Mouse (Mus musculus) adrenal gland, adult 18-20 months (tissue): ENCODE results near the gene Jun. TPM values are rescaled to one million over a fixed set of nuclear protein-coding genes. Genes with fewer than 3 reads are reported as not detected.

Source experiments
- DNase-seq, 2 experiments: peaks; one replicate each; pipeline ENCODE4 v3.0.0; 2021 to 2022; ENCODE audit warnings: low spot score in 2 of 2
- total RNA-seq, 2 experiments: library from RNA; stranded (reverse); gene quantifications; 1 replicate in 1 of 2; 2 replicates in 1 of 2; pipeline ENCODE4 v1.2.3; 2021

Jun gene
- total RNA-seq, 2 experiments from 2014 or later: 160 to 307 TPM

DNA sequence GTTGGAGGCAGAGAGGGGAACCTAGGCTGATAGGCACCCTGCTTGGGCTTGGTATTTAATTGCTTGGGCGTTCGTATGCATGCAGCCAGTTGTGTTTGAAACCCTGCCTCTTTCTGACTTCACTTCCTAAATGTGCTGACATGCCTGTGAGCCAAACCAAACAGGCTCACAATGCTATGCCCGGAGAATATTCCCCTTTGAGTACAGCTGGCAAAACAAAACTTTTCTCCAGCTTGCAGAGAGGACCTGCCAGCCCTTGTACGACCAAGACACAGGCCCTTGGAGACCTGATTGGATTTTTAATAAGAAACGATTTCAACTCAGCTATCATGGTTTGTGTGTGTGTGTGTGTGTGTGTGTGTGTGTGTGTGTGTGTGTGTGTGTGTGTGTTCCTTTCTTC is 14.0 kb downstream of the Jun start:
- DNase-seq: no peak

DNA sequence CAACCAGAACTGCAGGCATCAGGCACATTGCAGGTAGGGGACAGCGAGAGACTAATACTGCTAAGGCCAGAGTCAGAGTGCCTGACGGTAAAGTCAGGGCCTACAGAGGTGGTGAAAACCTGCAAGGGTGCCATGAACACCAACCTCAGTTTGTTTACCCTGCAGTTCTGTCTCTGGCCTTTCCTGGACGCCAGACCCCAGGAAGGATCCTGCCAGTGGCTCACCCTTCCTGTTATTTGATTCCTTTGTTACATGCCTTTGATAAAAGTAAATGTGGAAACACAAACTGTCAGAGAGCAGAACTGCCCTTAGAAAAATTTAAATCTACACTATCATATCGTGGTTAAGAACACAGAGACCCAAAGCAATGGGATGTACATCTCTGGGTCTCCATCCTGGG is 20.9 kb downstream of the Jun start:
- no peak for DNase-seq

DNA sequence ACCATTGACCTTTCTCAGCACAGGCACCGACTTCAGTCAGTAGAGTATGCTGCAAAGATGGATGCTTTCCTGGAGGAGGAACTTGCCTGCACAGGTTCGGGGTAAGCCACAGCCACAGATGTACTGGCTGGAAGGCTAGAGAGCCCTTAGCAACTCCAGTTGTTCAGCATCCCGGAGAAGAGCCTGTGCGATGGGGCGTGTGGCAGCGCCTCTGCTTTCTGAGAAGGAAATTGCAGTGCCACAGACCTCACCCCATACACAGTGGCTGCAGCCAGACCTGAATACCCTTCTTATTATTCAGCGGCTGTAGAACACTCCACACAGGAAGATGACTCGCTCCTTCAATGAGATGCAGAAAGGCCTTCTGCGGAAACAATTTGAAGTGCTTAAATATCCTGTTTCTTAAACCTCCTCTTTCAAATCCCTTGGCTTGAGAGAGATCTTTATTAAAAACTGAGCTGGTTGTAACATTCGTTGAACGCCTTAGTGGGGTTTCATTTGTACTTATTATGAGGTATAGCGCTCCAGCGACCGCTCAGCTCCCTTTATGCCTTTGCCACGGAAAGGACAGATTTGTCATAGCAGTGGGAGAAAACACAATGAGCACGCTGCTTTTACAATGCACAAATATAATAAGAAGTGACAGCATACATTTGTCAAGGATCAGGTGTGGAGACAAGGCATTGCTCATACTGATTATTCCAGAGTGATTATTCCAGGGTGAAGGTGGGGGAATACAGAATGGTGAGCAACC is 26.0 kb downstream of the Jun start:
- DNase-seq: no peak

DNA sequence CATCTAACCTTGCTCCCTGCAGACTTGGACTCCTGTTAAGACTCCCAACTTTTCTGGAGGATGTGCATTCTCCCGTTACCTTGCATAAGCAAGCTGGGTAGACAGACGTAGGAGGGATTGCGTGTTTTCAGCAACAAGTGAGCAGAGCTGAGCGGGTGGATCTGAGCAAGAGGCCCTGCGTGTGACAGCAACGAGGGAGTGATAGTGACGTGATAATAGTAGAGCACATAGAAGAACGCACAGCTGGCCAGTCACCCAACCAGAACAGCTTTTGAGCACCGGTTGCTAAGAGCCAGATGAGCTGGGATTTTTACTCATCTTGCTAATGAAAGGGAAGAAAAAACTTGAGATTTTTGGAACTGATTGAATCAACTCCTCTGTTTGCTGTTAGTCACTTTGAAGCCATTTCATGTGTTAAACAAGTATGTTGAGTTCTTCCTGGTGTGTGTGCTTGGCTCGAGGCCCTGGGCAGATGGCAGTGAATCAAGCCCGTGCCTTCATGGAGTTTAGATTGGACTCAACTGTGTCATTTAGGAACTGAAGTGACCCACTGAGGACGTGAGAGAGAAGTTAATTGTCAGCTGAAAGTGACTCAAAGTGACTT is 28.6 kb downstream of the Jun start:
- no peak for DNase-seq

DNA sequence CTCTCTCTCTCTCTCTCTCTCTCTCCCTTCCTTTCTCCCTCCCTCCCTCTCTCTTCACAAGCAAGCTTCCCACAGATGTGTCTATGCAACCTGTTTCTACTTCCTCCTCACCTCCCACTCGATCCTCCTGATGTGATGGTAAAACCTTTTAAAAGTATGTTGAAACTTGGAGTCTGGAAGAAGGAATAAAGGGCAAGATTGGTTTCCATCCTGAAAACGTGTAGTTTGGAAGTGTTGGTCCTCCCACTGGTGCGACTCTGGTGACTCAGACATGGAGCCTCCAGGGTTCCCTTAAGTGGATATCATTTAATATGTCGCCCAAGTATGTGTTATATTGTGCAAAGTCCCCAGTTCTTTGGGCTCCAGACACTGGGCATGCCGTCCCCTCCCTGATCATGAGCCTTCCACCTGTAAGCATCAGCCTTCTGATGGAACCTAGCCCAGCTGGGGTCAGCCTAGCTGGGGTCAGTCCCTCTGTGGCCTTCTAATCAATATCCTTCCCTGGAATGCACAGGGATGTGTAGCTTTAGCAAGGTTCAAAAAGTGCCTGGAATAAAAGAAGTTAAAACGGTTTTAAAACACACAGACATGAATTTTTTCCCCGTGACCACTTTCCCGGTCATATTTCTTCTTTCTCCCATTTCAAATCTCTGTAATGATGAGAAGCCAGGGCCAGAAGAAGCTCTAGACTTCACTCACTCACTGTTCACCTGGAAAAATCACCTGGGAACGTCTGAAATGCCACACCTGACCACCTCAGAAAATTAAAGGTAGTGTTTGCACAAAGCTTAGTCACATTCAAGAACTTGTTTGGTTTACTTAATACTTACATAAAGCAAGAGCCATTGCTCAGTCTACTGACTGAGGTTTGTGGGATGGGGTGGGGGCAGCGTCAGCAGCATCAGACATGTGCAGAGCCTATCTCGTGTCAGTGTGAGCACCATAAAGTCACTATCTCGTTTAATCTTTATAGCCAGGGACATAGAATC is 30.1 kb downstream of the Jun start:
- no peak for DNase-seq

DNA sequence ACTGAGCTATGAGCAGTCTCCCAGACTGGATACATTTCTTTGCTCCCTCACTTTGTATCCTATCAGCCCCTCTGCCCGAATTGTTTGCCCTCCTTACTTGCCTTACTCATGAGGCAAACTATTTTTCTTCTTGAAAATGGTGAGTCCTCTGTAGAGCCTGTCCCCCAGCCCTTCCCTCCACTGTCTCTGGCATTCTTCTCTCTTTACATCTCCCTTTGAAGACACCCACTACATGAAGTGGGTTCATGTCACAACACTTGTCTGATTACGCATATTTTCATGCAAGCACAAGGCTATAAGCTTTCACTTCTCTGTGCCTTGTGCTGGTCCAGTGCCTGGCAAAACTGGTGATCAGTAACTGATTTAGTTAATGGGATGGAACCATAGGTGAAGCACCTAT is 31.8 kb downstream of the Jun start:
- no peak for DNase-seq

DNA sequence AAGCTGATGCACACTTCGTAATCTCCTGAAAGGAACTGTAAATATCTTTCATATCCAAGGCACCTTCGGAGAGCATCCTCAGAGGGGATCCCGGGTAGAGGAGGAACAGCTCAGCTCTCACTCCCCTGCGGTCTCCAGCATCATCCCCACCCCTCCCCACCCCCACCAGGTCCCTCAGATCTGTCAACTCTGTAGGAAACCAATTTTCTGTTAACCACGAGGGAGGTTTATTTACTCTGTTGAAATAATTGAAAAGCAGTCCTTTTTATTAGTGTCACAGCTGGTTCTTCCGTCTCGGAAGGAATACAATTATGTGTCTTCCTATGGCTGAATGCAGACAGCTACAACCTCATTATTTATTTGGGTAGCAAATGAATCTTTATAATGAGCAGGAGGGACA is 33.8 kb downstream of the Jun start:
- no peak for DNase-seq

DNA sequence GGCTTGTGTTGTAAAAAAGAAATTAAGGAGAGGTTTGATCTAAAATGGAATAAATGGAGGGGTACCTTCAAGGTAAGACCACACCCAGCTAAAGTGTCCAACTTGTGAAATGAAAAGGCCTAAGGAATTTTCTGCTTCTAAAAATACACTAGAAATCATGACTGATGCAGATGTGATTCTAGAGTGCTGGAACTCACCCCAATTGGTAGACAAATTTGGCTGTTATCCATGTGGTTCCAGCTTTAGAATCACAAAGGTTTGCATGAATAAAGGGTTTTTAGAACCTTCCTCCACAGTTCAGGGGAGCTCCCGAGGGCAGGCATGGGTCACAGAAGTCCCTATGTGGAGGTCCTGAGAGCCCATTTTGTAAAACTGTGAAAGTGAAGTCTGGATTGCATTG is 39.3 kb downstream of the Jun start:
- DNase-seq: no peak

DNA sequence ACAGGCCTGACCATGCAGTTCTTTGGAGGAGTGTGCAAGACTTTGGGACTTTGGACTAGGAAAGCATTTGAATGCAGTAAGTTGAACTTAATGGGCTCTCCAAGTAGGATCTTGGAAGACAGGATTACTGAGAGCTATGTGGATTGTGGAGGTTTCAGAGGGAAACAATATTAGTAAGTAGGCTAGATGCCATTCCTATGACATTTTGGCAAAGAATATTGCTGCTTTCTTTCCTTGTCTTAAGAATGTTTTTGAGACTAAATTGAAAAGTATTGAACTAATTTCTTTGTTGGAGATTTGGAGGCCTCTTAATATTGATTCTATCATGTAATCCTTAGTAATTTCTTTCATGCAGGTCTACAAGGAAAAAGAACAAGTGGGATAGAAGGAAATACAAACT is 39.8 kb downstream of the Jun start:
- no peak for DNase-seq

DNA sequence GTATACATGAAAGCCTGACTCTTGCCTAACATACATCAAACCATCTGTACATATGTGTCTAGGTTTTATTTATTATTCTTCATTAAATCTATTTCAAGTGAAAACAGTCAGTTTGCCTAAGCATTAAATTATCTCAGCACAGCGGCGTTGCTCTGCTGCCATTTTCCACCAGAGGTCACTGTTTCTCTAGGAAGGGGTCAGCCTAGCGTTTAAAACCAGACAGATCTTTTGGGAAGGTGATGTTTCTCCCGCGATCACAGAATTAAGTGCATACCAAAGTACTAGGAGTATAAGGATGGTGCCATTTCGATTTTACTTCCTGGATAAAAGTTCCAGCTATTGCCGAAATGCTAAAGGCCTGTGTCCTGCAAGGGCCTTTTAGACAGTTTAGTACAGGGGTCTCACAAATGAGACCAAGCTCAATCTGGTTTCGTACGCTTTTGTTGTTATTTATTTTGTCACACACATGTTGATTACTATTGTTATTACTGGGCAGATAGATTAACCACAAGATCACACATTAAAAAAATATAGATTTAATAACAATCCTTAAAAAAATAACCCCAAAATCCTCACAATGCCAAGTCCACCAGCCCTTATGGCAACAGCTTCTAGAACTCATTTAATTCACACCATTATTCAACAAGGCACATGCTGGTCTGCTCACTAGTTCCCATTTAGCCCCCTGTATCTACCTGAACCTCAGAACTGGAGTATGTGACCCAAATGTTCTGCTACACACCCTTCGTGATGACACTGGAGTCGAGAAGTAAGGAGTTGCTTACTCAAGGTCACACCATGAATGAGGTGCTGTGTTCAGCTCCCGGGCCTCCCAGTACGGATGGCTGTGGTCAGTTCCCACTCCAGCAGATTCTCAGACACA is 43.6 kb downstream of the Jun start:
- DNase-seq: peak; percentile 79

DNA sequence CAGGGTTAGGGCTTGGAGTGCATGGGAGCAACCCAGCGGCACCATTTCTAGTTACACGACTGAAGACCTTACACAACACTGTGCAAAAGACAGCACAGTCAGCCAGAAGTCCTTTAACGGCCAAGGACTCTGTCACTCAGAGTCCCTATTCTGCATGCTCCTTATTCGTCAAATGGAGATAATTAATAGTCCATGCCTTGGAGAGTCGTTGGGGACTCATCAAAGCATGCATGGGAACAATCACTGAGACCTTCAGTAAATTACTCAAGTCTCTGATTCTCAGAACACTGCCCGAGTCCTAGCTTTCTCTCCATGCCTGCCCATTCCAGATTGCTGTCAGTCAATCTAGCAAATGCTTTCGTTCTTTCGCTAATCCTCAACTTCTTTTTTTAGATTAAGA is 44.3 kb downstream of the Jun start:
- no peak for DNase-seq

DNA sequence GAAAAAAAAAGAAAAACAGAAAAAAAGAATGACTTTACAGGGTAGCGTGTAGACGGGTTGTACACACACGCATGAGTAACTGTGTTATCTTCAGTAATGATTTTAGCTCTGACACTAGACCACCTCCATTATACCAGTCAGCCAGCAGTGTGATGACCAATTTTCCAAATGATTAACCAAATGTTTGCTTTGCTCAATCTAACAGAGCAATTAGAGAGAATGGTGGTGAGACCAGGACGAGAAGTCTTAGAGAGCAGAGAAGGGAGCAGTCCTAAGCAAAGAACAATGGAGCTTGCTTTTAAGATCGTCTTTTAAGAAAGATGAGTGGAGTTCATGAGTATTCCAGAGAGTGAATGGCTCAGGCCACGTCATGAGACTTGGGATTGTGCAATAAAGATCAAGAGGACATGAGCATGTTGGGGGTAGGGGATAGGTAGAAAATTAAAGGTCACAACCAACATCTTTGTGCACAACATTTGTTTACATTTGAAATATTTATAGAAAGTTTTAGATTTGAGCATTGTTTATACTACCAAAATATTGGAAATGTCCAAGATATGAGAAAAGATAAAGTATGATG is 46.7 kb downstream of the Jun start:
- no peak for DNase-seq

DNA sequence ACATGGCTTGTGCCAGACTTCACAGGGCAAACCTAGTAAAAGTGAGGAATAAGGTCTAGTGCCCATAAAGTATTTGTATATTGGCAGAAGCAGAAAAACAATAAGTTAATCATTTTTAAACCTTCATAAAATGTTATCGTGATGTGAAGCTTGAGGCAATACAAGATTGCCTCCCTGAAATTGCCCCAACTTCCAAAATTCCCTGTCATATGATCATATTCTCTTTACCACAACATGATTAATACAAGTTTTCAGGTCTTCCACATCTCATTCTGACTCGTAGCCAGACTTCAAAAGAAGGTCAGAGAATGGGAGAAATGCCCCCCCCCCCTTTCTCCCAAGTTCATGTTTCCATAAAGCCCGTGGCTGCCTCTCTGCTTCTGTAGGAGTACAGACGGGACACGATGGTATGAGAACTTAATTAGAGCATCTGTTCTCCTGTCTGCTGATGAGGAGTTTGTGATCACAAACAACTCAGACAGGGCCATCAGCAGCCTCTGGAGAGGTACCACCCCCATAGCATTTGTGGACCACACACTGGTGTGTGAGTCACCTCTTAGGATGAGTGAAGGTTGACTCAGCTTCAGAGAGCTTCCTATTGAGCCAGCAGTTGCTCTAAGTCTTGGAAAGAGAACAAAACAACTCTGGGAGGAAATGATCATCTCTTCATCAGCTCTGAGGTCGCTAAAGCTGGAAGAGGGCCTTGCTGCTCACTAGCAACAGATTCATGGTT is 50.8 kb downstream of the Jun start:
- no peak for DNase-seq

DNA sequence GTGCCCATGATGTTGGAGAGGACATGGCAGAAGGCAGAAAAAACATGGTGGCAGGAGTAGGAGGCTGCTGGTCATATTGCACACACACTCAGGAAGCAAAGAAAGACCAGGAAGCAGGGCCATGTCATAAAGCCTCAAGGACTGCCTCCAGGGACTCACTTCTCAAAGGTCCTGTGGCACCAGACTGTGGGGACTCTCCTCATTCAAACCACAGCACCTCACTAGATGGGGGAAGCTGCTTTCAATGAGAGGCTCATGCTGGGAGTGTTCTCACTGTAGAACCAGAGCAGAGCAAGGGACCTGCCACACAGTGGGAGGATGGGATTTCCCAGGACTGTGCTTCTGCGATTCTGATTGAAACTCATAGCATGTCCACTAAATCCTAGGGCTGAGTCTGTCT is 51.9 kb downstream of the Jun start:
- DNase-seq: no peak

DNA sequence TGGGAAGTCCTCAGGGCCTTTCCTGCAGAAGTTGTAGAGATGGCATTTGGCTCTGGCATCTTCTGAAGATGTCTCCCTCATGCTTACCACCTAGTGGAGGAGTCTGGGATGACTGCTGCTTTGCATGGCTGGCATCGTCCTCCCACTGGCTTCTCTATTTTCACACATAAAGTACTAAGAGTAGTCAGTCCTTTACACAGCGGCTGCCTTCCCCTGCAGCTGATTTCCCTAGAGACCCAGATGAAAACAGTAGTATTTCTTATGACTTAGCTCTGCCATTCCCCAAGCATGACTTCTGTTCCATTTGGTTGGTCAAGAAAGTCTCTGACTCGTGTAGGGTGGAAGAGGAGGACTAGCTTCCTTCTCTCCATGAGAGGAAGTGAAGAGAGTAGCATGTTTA is 52.8 kb downstream of the Jun start:
- DNase-seq: no peak

Other genes starting within 250 kb of the Jun start
- not detected for gene Eqtn, start 123.4 kb downstream of the Jun start, total RNA-seq
- 10 to 100 TPM; 16.4 to 20.9 TPM for gene Mysm1, start 73.1 kb downstream of the Jun start, total RNA-seq